Comparison of ENCODE assay signal across 20 mouse cellular contexts in the genomic region with DNA sequence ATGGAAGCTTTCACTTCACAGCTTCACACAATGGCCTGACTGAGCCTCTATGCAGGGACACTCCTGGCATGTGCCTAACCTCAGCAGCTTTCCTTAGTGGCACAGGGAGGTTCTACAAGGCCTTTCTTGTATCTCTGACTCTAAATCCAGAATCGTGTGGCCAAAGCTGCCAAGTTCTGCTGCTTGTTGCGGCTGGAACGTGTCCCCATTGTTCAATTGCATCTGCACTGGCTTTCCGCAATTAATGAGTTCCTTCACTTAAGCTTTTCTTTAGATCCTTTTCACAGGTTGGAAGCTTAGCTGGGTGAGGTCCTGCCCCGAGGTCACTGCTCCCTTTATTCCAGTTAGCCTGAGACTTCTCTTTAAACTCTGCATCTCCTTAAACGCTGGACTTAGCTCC. TPM values are rescaled to one million over a fixed set of nuclear protein-coding genes. Genes with fewer than 3 reads are reported as not detected.
"Had no signal": no experiment of that assay in that cellular context is flagged by ENCODE, and none has a peak within 500 bp of the region (broad histone marks: within the 10 kb centered on the region; RNA-seq: fewer than 3 reads in every experiment).

No protein-coding gene starts in this region.

- H3K27me3 ChIP-seq: liver, embryonic 15.5 days; lung, embryonic 15.5 days; midbrain, embryonic 13.5 days; midbrain, embryonic 15.5 days; neural tube, embryonic 12.5 days; stomach, embryonic 15.5 days had no signal

- H3K9me3 ChIP-seq: liver, embryonic 15.5 days; lung, embryonic 15.5 days; midbrain, embryonic 13.5 days; midbrain, embryonic 15.5 days; neural tube, embryonic 12.5 days; stomach, embryonic 15.5 days had no signal

- DNase-seq: liver, postnatal 0 days; lung, adult 2 months; lung, postnatal 14 days; lung, postnatal 36 days; right cerebral cortex, postnatal 14 days; right cerebral cortex, postnatal 4 days; spleen, adult 18-20 months; thymus, adult 2 months; thymus, postnatal 14 days; thymus, postnatal 36 days had no signal

- H3K9ac ChIP-seq: liver, embryonic 15.5 days; liver, postnatal 0 days; lung, embryonic 15.5 days; midbrain, embryonic 13.5 days; midbrain, embryonic 15.5 days; neural tube, embryonic 12.5 days; stomach, embryonic 15.5 days had no signal

- H3K4me1 ChIP-seq: midbrain, embryonic 13.5 days; midbrain, embryonic 15.5 days; neural tube, embryonic 12.5 days; stomach, embryonic 15.5 days had no signal

- H3K36me3 ChIP-seq: liver, embryonic 15.5 days; lung, embryonic 15.5 days; midbrain, embryonic 13.5 days; midbrain, embryonic 15.5 days; neural tube, embryonic 12.5 days; stomach, embryonic 15.5 days had no signal

- H3K27ac ChIP-seq: liver, embryonic 15.5 days; lung, embryonic 15.5 days; macrophage; midbrain, embryonic 13.5 days; midbrain, embryonic 15.5 days; neural tube, embryonic 12.5 days; stomach, embryonic 15.5 days; stomach, postnatal 0 days had no signal

- H3K4me3 ChIP-seq: liver, embryonic 15.5 days; lung, embryonic 15.5 days; megakaryocyte, embryonic 14.5 days; midbrain, embryonic 13.5 days; midbrain, embryonic 15.5 days; neural tube, embryonic 12.5 days; stomach, embryonic 15.5 days had no signal

RNA-seq across cellular contexts. Expression of gene Ttc25, which starts 11.5 kb away (rescaled TPM):
- total RNA-seq: monocyte, adult 5-6 weeks had no signal
